9 mouse cellular contexts compared by ENCODE assay signal in genomic region chr11:60070599-60070998, GRCm38 (mm10). TPM values are rescaled to one million over a fixed set of nuclear protein-coding genes. Genes with fewer than 3 reads are reported as not detected.
DNase-seq lines count a peak whose midpoint lies in the region; ATAC-seq lines count a peak whose summit lies in the region.
"Had no signal": no experiment of that assay in that cellular context is flagged by ENCODE, and none has a peak within 500 bp of the region (broad histone marks: within the 10 kb centered on the region; RNA-seq: fewer than 3 reads in every experiment).

No protein-coding gene starts in this region.

- peak; percentile 49 for DNase-seq in kidney, adult 11 months
- DNase-seq in CD8-positive naive resting alpha-beta T cell, adult 2 months (ENCODE audit: low read depth in 2 of 2, low spot score in 2 of 2): peak; percentile 30 to 57
- peak; percentile 42 for DNase-seq in T-cell, adult 2 months (ENCODE audit: low spot score)
- DNase-seq in embryo, embryonic 10 days (ENCODE audit: low spot score): peak; percentile 79
- peak; percentile 68 to 76 for DNase-seq in kidney, postnatal 25 days
- peak; percentile 70 for DNase-seq in neural tube, embryonic 10.5 days (ENCODE audit: extremely low spot score, low spot score)

- no peak for ATAC-seq in kidney, embryonic 14.5 days (ENCODE audit: low FRiP score, low TSS enrichment)
- ATAC-seq in activated CD4-positive, CD25-positive, alpha-beta regulatory T cell, adult 4 months: no peak

- H3K4me2 ChIP-seq in kidney, embryonic 14.5 days (replicated peaks; ENCODE audit: low read depth, low read length): no peak overlapping the region

- H3K4me1 ChIP-seq in kidney, embryonic 14.5 days (ENCODE audit: control insufficient read depth, insufficient read depth, low read length): no peaks in the 10 kb centered on the region

- no peaks in the 10 kb centered on the region for H3K27me3 ChIP-seq in kidney, embryonic 14.5 days (ENCODE audit: control insufficient read depth, insufficient read depth, low read length)

- 41% methylated on average over 8 of the region's 8 CpGs for WGBS in kidney, embryonic 14.5 days

- H3K36me3 ChIP-seq in kidney, embryonic 14.5 days (ENCODE audit: control insufficient read depth, insufficient read depth, low read length): no peaks in the 10 kb centered on the region

- H3K9ac ChIP-seq in kidney, embryonic 14.5 days (ENCODE audit: low read depth, low read length): no peak overlapping the region

- no peak overlapping the region for H3K4me3 ChIP-seq in kidney, embryonic 14.5 days (ENCODE audit: low read length)

- H3K27ac ChIP-seq in kidney, embryonic 14.5 days (ENCODE audit: low read depth, low read length): no peak overlapping the region

- H3K9me3 ChIP-seq in kidney, embryonic 14.5 days (ENCODE audit: control insufficient read depth, low read length): no peaks in the 10 kb centered on the region
- H3K9me3 ChIP-seq: megakaryocyte, embryonic 14.5 days had no signal

RNA-seq across cellular contexts. Expression of gene Pemt, which starts 24.3 kb away (rescaled TPM):
- polyA plus RNA-seq in kidney, embryonic 14.5 days (2014; fragmentation: Nextera tagmentation; extraction: Ambion mirVana): 13.6 and 13.9 TPM in 2 replicates
- 1 to 10 TPM; 1.5 to 2.1 TPM for polyA plus RNA-seq in activated CD4-positive, CD25-positive, alpha-beta regulatory T cell, adult 4 months (2017; shearing (Covaris generic))

RNA-seq across cellular contexts. Expression of gene Rai1, which starts 34.2 kb away (rescaled TPM):
- polyA plus RNA-seq in kidney, embryonic 14.5 days (2014; fragmentation: Nextera tagmentation; extraction: Ambion mirVana): 29.1 and 34.4 TPM in 2 replicates
- 10 to 100 TPM in 1 of 2 experiments, 1 to 10 TPM in 1; 7.6 to 11.3 TPM for polyA plus RNA-seq in activated CD4-positive, CD25-positive, alpha-beta regulatory T cell, adult 4 months (2017; shearing (Covaris generic))
